Mouse (Mus musculus): ENCODE data around the gene Mndal. TPM values are rescaled to one million over a fixed set of nuclear protein-coding genes. Genes with fewer than 3 reads are reported as not detected.
"Not testable (repeated sequence)": the region's sequence is repeated elsewhere in the genome, so short reads cannot be mapped to it uniquely, and the experiment has no call there.

Gene Mndal
- polyA plus RNA-seq, 1 experiment from 2014 or later: 3.0 TPM

DNA sequence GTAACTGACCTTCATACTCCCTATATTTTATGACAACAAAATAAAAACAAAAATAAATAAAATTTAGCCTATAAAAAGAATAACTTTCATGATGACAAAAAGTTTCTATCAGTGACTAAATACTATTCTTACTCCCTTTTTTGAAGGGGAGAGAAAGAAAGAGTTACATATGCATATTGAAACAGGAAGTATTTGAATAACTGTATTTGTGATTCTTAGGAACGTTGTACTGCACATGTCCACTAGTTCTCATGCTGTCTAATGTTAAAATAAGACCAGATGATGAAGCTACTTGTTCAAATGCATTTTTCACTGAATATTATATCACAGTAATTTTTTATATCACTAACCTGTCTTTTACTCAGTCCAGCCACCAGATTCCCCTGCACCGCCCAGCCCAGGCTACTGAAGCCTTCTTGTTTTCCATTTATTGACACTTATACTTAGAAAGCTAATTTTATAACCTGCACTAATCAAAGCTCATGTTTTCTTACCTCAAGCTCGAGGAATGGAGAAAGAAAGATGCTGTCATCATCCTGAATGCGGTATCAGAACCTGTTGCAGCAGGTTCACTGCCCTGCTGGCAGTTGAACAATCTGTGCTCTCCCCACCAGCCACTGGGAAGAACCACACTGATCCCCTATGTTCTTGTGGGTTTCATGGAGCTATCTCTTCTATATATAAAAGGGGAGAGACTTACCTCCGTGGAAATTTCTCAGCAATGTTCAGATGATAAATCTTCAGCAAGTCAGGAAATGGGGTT, 62.9 kb downstream of the Mndal start:
- 60% methylated on average over 5 of the region's 5 CpGs for WGBS
- H3K27ac ChIP-seq; H3K36me3 ChIP-seq; ATAC-seq (ENCODE audit: borderline replicate concordance, extremely low read depth, low FRiP score, low TSS enrichment); H3K9me3 ChIP-seq; H3K4me3 ChIP-seq; H3K27me3 ChIP-seq; H3K9ac ChIP-seq; H3K4me2 ChIP-seq; H3K4me1 ChIP-seq: not testable (repeated sequence)

- H3K36me3 ChIP-seq; ATAC-seq (ENCODE audit: borderline replicate concordance, extremely low read depth, low FRiP score, low TSS enrichment); H3K4me1 ChIP-seq; H3K4me3 ChIP-seq; H3K27me3 ChIP-seq; H3K9ac ChIP-seq; H3K27ac ChIP-seq; H3K9me3 ChIP-seq; H3K4me2 ChIP-seq: not testable (repeated sequence)
- 87% methylated on average over 6 of the region's 6 CpGs for WGBS
Observed at GRCm38 (mm10) chr1:173878264-173878663, 64.0 kb downstream of the Mndal start.

- WGBS: 83% methylated on average over 1 of the region's 1 CpGs
- H3K27me3 ChIP-seq; H3K9me3 ChIP-seq; H3K27ac ChIP-seq; ATAC-seq (ENCODE audit: borderline replicate concordance, extremely low read depth, low FRiP score, low TSS enrichment); H3K4me1 ChIP-seq; H3K9ac ChIP-seq; H3K4me3 ChIP-seq; H3K36me3 ChIP-seq; H3K4me2 ChIP-seq: not testable (repeated sequence)
Observed at GRCm38 (mm10) chr1:173877125-173877524, 65.2 kb downstream of the Mndal start.

DNA sequence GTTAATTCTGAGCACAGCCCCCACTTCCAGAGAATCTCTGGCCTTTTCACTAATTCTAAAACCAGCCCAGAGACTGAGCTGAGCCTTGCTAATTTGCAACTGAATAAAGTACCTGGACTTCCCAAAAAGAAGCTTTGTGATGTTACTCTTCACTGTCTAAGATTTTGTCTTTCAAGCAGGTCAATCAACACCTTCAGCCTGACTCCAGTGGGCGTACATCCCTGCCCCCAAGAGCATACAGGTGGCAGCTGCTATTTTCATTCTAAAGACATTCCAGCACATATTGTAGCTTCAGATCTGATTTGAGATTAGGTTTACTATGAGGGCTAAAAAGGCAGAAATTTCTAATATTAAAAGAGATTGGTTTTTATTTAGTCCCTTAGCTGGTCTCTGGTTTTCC, 73.7 kb downstream of the Mndal start:
- not testable (repeated sequence) for H3K4me3 ChIP-seq; H3K36me3 ChIP-seq; H3K9ac ChIP-seq; H3K27ac ChIP-seq; H3K9me3 ChIP-seq; H3K27me3 ChIP-seq; H3K4me2 ChIP-seq; ATAC-seq (ENCODE audit: borderline replicate concordance, extremely low read depth, low FRiP score, low TSS enrichment); H3K4me1 ChIP-seq
- WGBS: 69% methylated on average over 1 of the region's 1 CpGs

DNA sequence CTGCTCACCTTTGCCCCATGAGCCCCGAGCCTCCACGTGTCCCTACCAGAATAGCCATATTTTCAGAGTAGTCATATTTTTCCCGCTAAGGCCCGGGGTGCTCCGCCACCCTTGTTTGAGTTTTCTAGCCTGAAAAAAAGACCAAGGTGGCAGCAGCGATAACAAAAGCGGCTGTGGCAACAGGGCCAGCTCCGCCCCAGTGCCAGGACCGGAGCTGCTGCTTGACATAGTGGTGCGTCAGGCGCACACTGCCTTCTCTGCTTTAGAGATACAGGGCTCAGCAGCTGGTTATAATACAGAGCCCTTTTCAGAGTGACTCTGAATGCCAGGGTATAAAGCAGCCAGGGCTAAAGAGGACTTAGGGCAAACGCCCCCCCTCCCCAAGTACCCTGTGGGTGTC, 75.8 kb downstream of the Mndal start:
- no peaks in the 10 kb centered on the region for H3K36me3 ChIP-seq
- 73% methylated on average over 12 of the region's 12 CpGs for whole genome bisulfite sequencing
- no peak overlapping the region for H3K27ac ChIP-seq
- no peak overlapping the region for H3K4me3 ChIP-seq
- no peak overlapping the region for H3K4me2 ChIP-seq
- no peaks in the 10 kb centered on the region for H3K4me1 ChIP-seq
- no peak for ATAC-seq (ENCODE audit: borderline replicate concordance, extremely low read depth, low FRiP score, low TSS enrichment)
- no peaks in the 10 kb centered on the region for H3K27me3 ChIP-seq
- no peaks in the 10 kb centered on the region for H3K9me3 ChIP-seq
- no peak overlapping the region for H3K9ac ChIP-seq

GRCm38 (mm10) chr1:173853711-173854110, 88.6 kb downstream of the Mndal start:
- H3K9me3 ChIP-seq: not testable (repeated sequence)

DNA sequence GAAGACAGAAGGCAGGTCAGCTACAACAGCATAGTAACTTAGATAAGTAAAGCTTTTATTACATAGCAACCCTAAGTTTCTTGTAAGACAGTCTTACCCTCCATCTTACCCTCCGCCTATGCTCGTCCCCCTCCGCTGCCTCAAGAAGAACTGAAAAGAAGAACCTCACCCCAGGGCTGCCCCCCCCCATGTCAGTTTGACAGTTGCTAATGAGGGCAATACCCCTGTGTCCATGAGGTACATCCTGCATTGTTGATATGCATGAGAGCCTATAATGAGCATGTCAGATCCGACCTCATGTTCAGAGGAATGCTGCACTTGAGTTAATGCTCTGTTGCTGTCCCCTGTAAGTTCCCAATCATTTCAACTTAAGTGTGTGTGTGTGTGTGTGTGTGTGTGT, 89.4 kb downstream of the Mndal start:
- not testable (repeated sequence) for H3K4me2 ChIP-seq; H3K4me1 ChIP-seq; H3K9ac ChIP-seq; H3K4me3 ChIP-seq; H3K27ac ChIP-seq; H3K36me3 ChIP-seq; H3K9me3 ChIP-seq; ATAC-seq (ENCODE audit: borderline replicate concordance, extremely low read depth, low FRiP score, low TSS enrichment); H3K27me3 ChIP-seq
- WGBS: 61% methylated on average over 4 of the region's 4 CpGs

More at GRCm38 (mm10) chr1:173853711-173854110, 88.6 kb downstream of the Mndal start:
- H3K4me3 ChIP-seq; H3K27me3 ChIP-seq; H3K4me2 ChIP-seq; H3K9ac ChIP-seq; H3K27ac ChIP-seq; H3K4me1 ChIP-seq; ATAC-seq (ENCODE audit: borderline replicate concordance, extremely low read depth, low FRiP score, low TSS enrichment); H3K36me3 ChIP-seq: not testable (repeated sequence)

DNA sequence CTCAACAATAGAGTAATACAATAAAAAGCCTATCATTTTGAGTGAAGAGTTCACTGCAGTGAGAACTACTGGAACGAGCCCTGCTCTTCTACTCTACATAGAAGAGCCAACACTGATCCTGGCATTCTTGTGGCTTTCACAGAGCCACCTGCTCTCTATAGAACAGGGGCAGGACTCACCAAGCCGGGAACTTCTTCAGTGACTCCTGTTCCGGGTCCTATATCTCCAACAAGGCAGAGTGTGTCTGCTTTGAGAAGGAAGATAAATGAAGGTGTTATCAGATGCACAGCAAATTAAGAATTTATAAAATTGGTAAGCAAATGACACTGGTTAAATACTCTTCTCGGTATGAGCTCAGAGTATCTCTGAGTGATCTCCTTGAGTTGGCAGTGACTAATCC, 96.1 kb downstream of the Mndal start:
- H3K9me3 ChIP-seq; H3K4me1 ChIP-seq; H3K4me2 ChIP-seq; H3K27ac ChIP-seq; H3K36me3 ChIP-seq; H3K4me3 ChIP-seq; H3K27me3 ChIP-seq; H3K9ac ChIP-seq; ATAC-seq (ENCODE audit: borderline replicate concordance, extremely low read depth, low FRiP score, low TSS enrichment): not testable (repeated sequence)
- WGBS: 60% methylated on average over 4 of the region's 4 CpGs

DNA sequence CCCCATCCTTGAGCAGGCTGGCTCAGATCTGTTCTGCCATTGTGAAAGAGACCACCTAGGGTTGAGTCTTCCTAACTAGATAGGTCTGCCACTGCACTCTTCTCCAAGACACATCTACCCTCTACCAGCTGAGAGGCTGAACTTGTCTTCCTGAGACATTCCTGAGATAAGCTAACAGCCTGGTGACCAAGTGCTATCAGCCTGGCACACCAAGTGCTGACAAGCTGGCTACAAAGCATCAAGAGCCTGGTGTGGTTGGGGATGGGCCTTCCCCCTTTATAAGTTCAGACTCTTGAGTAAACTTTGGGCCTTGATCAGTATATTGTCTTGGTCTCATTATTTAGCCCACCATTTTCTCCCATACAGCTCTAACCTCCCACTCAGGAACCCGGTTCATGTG, 97.5 kb downstream of the Mndal start:
- H3K9me3 ChIP-seq: no peaks in the 10 kb centered on the region
- WGBS: 91% methylated on average over 1 of the region's 1 CpGs
- H3K27me3 ChIP-seq: no peaks in the 10 kb centered on the region
- no peak overlapping the region for H3K4me3 ChIP-seq
- H3K4me1 ChIP-seq: no peaks in the 10 kb centered on the region
- no peak overlapping the region for H3K4me2 ChIP-seq
- no peak overlapping the region for H3K27ac ChIP-seq
- H3K9ac ChIP-seq: no peak overlapping the region
- ATAC-seq (ENCODE audit: borderline replicate concordance, extremely low read depth, low FRiP score, low TSS enrichment): no peak
- H3K36me3 ChIP-seq: no peaks in the 10 kb centered on the region

- not testable (repeated sequence) for H3K4me1 ChIP-seq; H3K27me3 ChIP-seq; H3K27ac ChIP-seq; H3K4me2 ChIP-seq; H3K9me3 ChIP-seq; H3K36me3 ChIP-seq; ATAC-seq (ENCODE audit: borderline replicate concordance, extremely low read depth, low FRiP score, low TSS enrichment); H3K4me3 ChIP-seq; H3K9ac ChIP-seq
- WGBS: 35% methylated on average over 2 of the region's 2 CpGs
Observed at GRCm38 (mm10) chr1:173821481-173821803, 120.8 kb downstream of the Mndal start.

DNA sequence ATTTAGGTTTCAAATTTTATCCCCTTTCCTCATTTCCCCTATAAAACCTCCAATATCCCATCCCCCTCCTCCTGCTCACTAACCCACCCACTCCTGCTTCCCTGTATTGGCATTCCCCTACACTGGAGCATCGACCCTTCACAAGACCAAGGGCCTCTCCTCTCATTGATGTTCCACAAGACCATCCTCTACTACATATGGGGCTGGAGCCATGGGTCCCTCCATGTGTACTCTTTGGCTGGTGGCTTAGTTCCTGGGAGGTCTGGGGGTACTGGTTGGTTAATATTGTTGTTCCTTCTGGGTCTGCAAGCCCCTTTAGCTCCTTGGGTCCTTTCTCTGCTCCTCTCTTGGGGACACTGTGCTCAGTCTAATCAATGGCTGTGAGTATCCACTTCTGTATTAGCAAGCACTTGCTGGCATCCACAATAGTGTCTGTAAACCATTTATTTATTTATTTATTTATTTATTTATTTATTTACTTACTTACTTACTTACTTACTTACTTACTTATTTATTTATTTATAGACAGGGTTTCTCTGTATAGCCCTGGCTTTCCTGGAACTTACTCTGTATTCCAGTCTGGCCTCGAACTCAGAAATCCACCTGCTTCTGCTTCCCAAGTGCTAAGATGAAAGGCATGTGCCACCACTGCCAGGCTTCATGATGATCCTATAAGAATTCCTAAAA, 121.4 kb downstream of the Mndal start:
- H3K36me3 ChIP-seq: not testable (repeated sequence)

GRCm38 (mm10) chr1:173809294-173809693, 133.0 kb downstream of the Mndal start:
- not testable (repeated sequence) for H3K27ac ChIP-seq; H3K4me2 ChIP-seq; H3K27me3 ChIP-seq; H3K4me3 ChIP-seq; H3K4me1 ChIP-seq; ATAC-seq (ENCODE audit: borderline replicate concordance, extremely low read depth, low FRiP score, low TSS enrichment); H3K36me3 ChIP-seq; H3K9me3 ChIP-seq; H3K9ac ChIP-seq
- WGBS: 74% methylated on average over 2 of the region's 2 CpGs

More for the DNA sequence above, 121.4 kb downstream of the Mndal start:
- ATAC-seq (ENCODE audit: borderline replicate concordance, extremely low read depth, low FRiP score, low TSS enrichment); H3K9me3 ChIP-seq; H3K27ac ChIP-seq; H3K4me2 ChIP-seq; H3K9ac ChIP-seq; H3K4me3 ChIP-seq; H3K27me3 ChIP-seq; H3K4me1 ChIP-seq: not testable (repeated sequence)
- 74% methylated on average over 2 of the region's 2 CpGs for WGBS

All from lung, embryonic 15.5 days (tissue).